Mouse (Mus musculus) liver, embryonic 14.5 days (tissue): ENCODE data around the gene Amer2. TPM values are rescaled to one million over a fixed set of nuclear protein-coding genes. Genes with fewer than 3 reads are reported as not detected.

Experiments used
- ATAC-seq: fragments of 200-750 bp; cut with Nextera tagmentation; 2 replicates; pipeline ENCODE4 v1.8.0; 2017; ENCODE audit warnings: moderate number of reproducible peaks, mild to moderate bottlenecking, moderate library complexity; ENCODE audit not compliant: insufficient read depth
- DNase-seq, 3 experiments: peaks; one replicate each; pipeline ENCODE4 v3.0.0-alpha.2; 2012 to 2013; ENCODE audit warnings: low read depth in 3 of 3, low spot score in 3 of 3
- H3K27ac ChIP-seq: fragments of 300-500 bp; sonication (generic); 2 replicates; pipeline ENCODE4 v1.5.1; 2014; ENCODE audit warnings: moderate library complexity, mild to moderate bottlenecking, control low read depth, inconsistent platforms
- H3K27me3 ChIP-seq: fragments of 300-500 bp; sonication (generic); 2 replicates; pipeline ENCODE4 v1.6.1; 2014; ENCODE audit warnings: mild to moderate bottlenecking, low read length, moderate library complexity; ENCODE audit not compliant: control insufficient read depth, insufficient read depth
- H3K36me3 ChIP-seq: fragments of 300-500 bp; sonication (generic); replicated peaks from 2 replicates; pipeline ENCODE4 v1.6.1; 2014; ENCODE audit warnings: low read depth; ENCODE audit not compliant: control insufficient read depth, insufficient read depth
- H3K4me1 ChIP-seq, 2 experiments: fragments of 200-500 bp in 1 of 2; fragments of 300-500 bp in 1 of 2; sonication (generic) in 1 of 2; replicated peaks; 2 replicates each; pipeline ENCODE4 v1.6.1; 2012 to 2014; ENCODE audit warnings: antibody characterized with exemption in 1 of 2, inconsistent platforms in 1 of 2, low read length in 1 of 2; ENCODE audit not compliant: control insufficient read depth in 2 of 2, insufficient read depth in 2 of 2
- H3K4me2 ChIP-seq: fragments of 300-500 bp; sonication (generic); 2 replicates; pipeline ENCODE4 v1.6.1; 2014; ENCODE audit warnings: low read depth, mild to moderate bottlenecking, control low read depth, moderate library complexity
- H3K4me3 ChIP-seq, 2 experiments: fragments of 200-500 bp in 1 of 2; fragments of 300-500 bp in 1 of 2; sonication (generic) in 1 of 2; 2 replicates each; pipeline ENCODE4 v1.5.1; 2012 to 2014; ENCODE audit warnings: low read depth in 2 of 2, low read length in 2 of 2, mild to moderate bottlenecking in 2 of 2, control low read depth in 1 of 2, inconsistent platforms in 1 of 2, moderate library complexity in 1 of 2; ENCODE audit not compliant: insufficient read depth in 1 of 2
- H3K9ac ChIP-seq: fragments of 300-500 bp; sonication (generic); replicated peaks from 2 replicates; pipeline ENCODE4 v1.6.1; 2014; ENCODE audit warnings: mild to moderate bottlenecking, control low read depth, moderate library complexity
- H3K9me3 ChIP-seq: fragments of 300-500 bp; sonication (generic); 2 replicates; pipeline ENCODE4 v1.6.1; 2016; ENCODE audit warnings: low read length, mixed read lengths; ENCODE audit not compliant: control insufficient read depth
- CTCF ChIP-seq: IDR thresholded peaks from 2 replicates; pipeline ENCODE4 v1.5.1; 2016; ENCODE audit warnings: antibody characterized with exemption, low read depth, control low read depth
- EP300 ChIP-seq: IDR thresholded peaks from 2 replicates; pipeline ENCODE4 v1.6.1; 2016; ENCODE audit warnings: antibody characterized with exemption, low read depth
- whole genome bisulfite sequencing: fragments of 180-500 bp; shearing (Covaris S2); extraction: QIAGEN DNeasy Blood & Tissue Kit; methylation state at CpG from one replicate; pipeline ENCODE4 v1.1.7; 2014; ENCODE audit not compliant: insufficient replicate concordance; 5-methylcytosine and 5-hydroxymethylcytosine counted together
- polyA plus RNA-seq, 2 experiments: library from polyadenylated mRNA; depleted of rRNA in 1 of 2; stranded (reverse) in 1 of 2; unstranded in 1 of 2; fragments of >200 nt; fragmentation: Nextera tagmentation in 1 of 2; extraction: Ambion mirVana in 1 of 2; gene quantifications; 2 replicates each; pipeline versions ENCODE4 v1.2.1 to v1.2.3; 2012 to 2014

The Amer2 gene
- polyA plus RNA-seq, 2 experiments: 0.15 to 0.17 TPM

DNA sequence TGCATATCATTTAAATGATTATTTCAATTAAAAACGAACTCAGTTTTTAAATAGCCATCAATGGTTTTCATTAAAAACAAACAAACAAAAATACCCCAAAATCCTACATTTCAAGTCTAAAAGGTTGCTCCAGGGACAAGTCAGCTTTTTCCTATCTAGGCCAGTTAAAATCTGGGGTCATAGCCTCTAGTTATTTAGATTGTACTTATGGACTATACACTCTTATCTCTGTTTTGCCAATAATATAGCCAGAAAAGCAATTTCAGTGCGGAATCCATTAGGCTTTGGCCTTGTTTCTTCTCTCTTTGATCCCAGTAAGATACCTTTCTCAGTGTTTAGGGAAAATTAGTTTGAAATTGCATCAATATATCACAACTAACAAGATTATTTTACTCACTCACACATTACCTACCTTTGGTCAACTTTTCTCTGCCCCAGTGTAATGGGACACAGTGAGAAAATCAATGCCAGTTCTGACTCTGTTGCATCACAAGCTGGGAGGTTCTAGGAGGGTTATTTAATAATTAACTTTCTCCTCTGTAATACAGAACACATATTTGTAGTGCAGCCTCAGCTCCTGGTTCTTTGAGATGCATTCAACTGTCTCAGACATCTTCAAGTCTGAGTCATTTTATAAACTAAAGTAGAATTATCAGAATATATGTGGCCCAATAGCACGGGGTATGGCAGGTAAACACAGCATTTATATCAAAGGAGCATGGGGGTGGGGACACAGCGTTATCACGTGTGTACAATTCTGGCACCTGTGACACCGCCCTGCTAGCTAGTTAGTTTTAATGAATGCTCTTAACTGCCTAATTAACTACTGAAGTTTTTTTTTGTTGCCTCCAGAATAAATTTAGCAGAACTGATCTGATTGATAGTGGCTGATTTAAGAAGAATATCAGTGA is 13.8 kb downstream of the Amer2 start:
- TF ChIP-seq CTCF (no peak), EP300 (no peak)
- H3K4me3 ChIP-seq: no peak overlapping the region
- DNase-seq (peak in 2 of 3 experiments; percentile 7 to 14), ATAC-seq (peak; percentile 63; the same call in 1 of the 2 replicates)
- WGBS: 47% methylated on average over 6 of the region's 6 CpGs
- no peak overlapping the region for H3K27ac ChIP-seq
- no peaks in the 10 kb centered on the region for H3K9me3 ChIP-seq
- no peaks in the 10 kb centered on the region for H3K27me3 ChIP-seq
- no peak overlapping the region for H3K9ac ChIP-seq
- H3K4me1 ChIP-seq: peaks cover 0 to 3% of the 10 kb centered on the region in 2 experiments; a peak in 1 of 4 replicates
- H3K36me3 ChIP-seq: no peaks in the 10 kb centered on the region
- H3K4me2 ChIP-seq: peak overlapping the region; percentile 20; the same call in 1 of the 2 replicates

- 46% methylated on average over 2 of the region's 2 CpGs for WGBS
- peaks cover 0 to 3% of the 10 kb centered on the region in 2 experiments; a peak in 1 of 4 replicates for H3K4me1 ChIP-seq
- no peak overlapping the region for H3K27ac ChIP-seq
- TF ChIP-seq EP300: no peak
- TF ChIP-seq CTCF: no peak
- ATAC-seq (no peak), DNase-seq (peak in 1 of 3 experiments; percentile 9)
- no peaks in the 10 kb centered on the region for H3K36me3 ChIP-seq
- H3K9me3 ChIP-seq: no peaks in the 10 kb centered on the region
- no peak overlapping the region for H3K4me2 ChIP-seq
- no peak overlapping the region for H3K9ac ChIP-seq
- H3K27me3 ChIP-seq: no peaks in the 10 kb centered on the region
- no peak overlapping the region for H3K4me3 ChIP-seq
These were observed 15.3 kb downstream of the Amer2 start for GRCm38 (mm10) chr14:60388332-60388731.

GRCm38 (mm10) chr14:60392202-60392601 is 19.1 kb downstream of the Amer2 start:
- ATAC-seq (no peak), DNase-seq (no peak)
- WGBS: 41% methylated on average over 2 of the region's 2 CpGs
- Histone ChIP-seq H3K9ac (no peak overlapping the region), H3K4me3 (no peak overlapping the region), H3K27ac (no peak overlapping the region), H3K36me3 (no peaks in the 10 kb centered on the region), H3K27me3 (no peaks in the 10 kb centered on the region), H3K9me3 (no peaks in the 10 kb centered on the region), H3K4me1 (peaks cover 0 to 3% of the 10 kb centered on the region in 2 experiments; a peak in 1 of 4 replicates), H3K4me2 (no peak overlapping the region)
- TF ChIP-seq CTCF (no peak), EP300 (no peak)

DNA sequence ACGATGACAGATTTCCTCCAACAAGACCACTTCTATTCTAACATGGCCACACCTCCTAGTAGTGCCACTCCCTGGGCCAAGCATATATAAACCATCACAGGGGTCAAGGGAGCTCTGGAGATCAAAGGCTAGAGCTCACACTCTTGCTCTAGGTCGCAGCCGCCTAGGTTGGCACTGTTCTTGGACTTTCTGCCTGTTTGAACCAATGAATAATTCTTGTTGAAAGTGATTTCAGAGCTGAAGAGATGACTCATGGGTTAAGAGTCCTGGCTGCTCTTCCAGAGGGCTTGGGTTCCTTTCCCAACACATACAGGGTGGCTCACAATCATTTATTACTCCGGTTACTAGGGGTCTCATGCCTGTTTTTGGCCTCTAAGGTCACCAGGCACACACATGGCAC is 24.3 kb downstream of the Amer2 start:
- 58% methylated on average over 4 of the region's 4 CpGs for WGBS
- H3K36me3 ChIP-seq: no peaks in the 10 kb centered on the region

GRCm38 (mm10) chr14:60398861-60399260 is 25.8 kb downstream of the Amer2 start:
- no peak for TF ChIP-seq EP300
- no peak for TF ChIP-seq CTCF
- DNase-seq: no peak
- no peaks in the 10 kb centered on the region for H3K9me3 ChIP-seq
- no peak overlapping the region for H3K4me2 ChIP-seq
- ATAC-seq: no peak
- no peaks in the 10 kb centered on the region for H3K4me1 ChIP-seq
- WGBS: 62% methylated on average over 7 of the region's 7 CpGs
- no peak overlapping the region for H3K27ac ChIP-seq
- H3K9ac ChIP-seq: no peak overlapping the region
- H3K4me3 ChIP-seq: no peak overlapping the region
- no peaks in the 10 kb centered on the region for H3K36me3 ChIP-seq
- H3K27me3 ChIP-seq: no peaks in the 10 kb centered on the region

More for the DNA sequence above, 24.3 kb downstream of the Amer2 start:
- Histone ChIP-seq H3K9ac (no peak overlapping the region), H3K4me3 (no peak overlapping the region), H3K27me3 (no peaks in the 10 kb centered on the region), H3K27ac (no peak overlapping the region), H3K4me2 (no peak overlapping the region), H3K4me1 (no peaks in the 10 kb centered on the region), H3K9me3 (no peaks in the 10 kb centered on the region)
- no peak for DNase-seq
- TF ChIP-seq CTCF (no peak), EP300 (no peak)
- ATAC-seq: no peak
